Mouse (Mus musculus): ENCODE data around the gene Zfp704. TPM values are rescaled to one million over a fixed set of nuclear protein-coding genes. Genes with fewer than 3 reads are reported as not detected.

The Zfp704 gene
- total and polyA plus RNA-seq, 3 experiments = not detected

GRCm38 (mm10) chr3:9432796-9433526, 176.9 kb downstream of the Zfp704 start:
- TF ChIP-seq ZNF384 (IDR thresholded peaks at IDR 0.05; ENCODE audit: low read depth, low read length) (no peak), CTCF (conservative IDR thresholded peaks at IDR 0.05 in 1 of 2, IDR thresholded peaks at IDR 0.05 in 1 of 2; ENCODE audit: low read depth in 2 of 2, low read length in 2 of 2) (no peak), TCF12 (IDR thresholded peaks at IDR 0.05; ENCODE audit: low read depth, low read length) (no peak), ETS1 (conservative IDR thresholded peaks at IDR 0.05; ENCODE audit: low read depth, low read length) (no peak), POLR2A (IDR thresholded peaks at IDR 0.05; ENCODE audit: low read depth, low read length) (no peak), NELFE (IDR thresholded peaks at IDR 0.05; ENCODE audit: low read depth, low read length) (no peak), GABPA (IDR thresholded peaks at IDR 0.05; ENCODE audit: insufficient replicate concordance, low read depth, low read length) (no peak), KAT2A (IDR thresholded peaks at IDR 0.05; ENCODE audit: insufficient replicate concordance, low read length) (no peak), MXI1 (IDR thresholded peaks at IDR 0.05; ENCODE audit: low read depth, low read length) (no peak), E2F4 (IDR thresholded peaks at IDR 0.05; ENCODE audit: insufficient replicate concordance, low read depth, low read length) (no peak), NRF1 (IDR thresholded peaks at IDR 0.05; ENCODE audit: low read depth, low read length) (no peak), BHLHE40 (IDR thresholded peaks at IDR 0.05; ENCODE audit: low read depth, low read length) (no peak), RAD21 (IDR thresholded peaks at IDR 0.05; ENCODE audit: low read depth, low read length) (no peak), ZKSCAN1 (IDR thresholded peaks at IDR 0.05; ENCODE audit: borderline replicate concordance, low read depth, low read length) (no peak), IRF4 (IDR thresholded peaks at IDR 0.05; ENCODE audit: low read depth, low read length) (no peak), HCFC1 (IDR thresholded peaks at IDR 0.05; ENCODE audit: low read depth, low read length) (no peak), CHD2 (IDR thresholded peaks at IDR 0.05; ENCODE audit: low read length) (no peak), RCOR1 (conservative IDR thresholded peaks at IDR 0.05; ENCODE audit: low read depth, low read length) (no peak)
- in situ Hi-C loops (cut with MboI; ENCODE audit: low pct_ligation_motif_present, low pct_unique_long_range_greater_than_20kb, low sequenced_read_pairs) (no loop called here), dilution Hi-C loops (cut with MboI; ENCODE audit: extremely low pct_ligation_motif_present, extremely low pct_unique_long_range_greater_than_20kb, low sequenced_read_pairs) (no loop called here)
- Histone ChIP-seq H3K79me2 (replicated peaks; ENCODE audit: control insufficient read depth, extremely low read depth, insufficient read depth, poor library complexity, severe bottlenecking) (no peaks in the 10 kb centered on the region), H3K4me1 (ENCODE audit: control insufficient read depth in 1 of 2, insufficient read depth in 2 of 2) (peaks cover 0 to 29% of the 10 kb centered on the region in 2 experiments; a peak in 2 of 4 replicates), H3K27ac (ENCODE audit: insufficient read depth, low read depth) (no peak overlapping the region), H3K9ac (ENCODE audit: insufficient read depth, low read depth) (no peak overlapping the region), H3K4me3 (replicated peaks in 1 of 3; ENCODE audit: low read depth in 2 of 3, low read length in 2 of 3, poor library complexity in 1 of 3) (no peak overlapping the region), H3K36me3 (replicated peaks in 1 of 2; ENCODE audit: control insufficient read depth in 1 of 2, insufficient read depth in 1 of 2, low read length in 1 of 2) (no peaks in the 10 kb centered on the region), H3K4me2 (ENCODE audit: insufficient read depth, low read depth, poor library complexity, severe bottlenecking) (no peak overlapping the region), H3K27me3 (replicated peaks) (no peaks in the 10 kb centered on the region), H3K9me3 (replicated peaks; ENCODE audit: low read length) (no peaks in the 10 kb centered on the region)
- DNase-seq (ENCODE audit: extremely low read depth) = no peak

GRCm38 (mm10) chr3:9432226-9432625, 177.7 kb downstream of the Zfp704 start:
- H3K9ac ChIP-seq (ENCODE audit: insufficient read depth, low read depth) = no peak overlapping the region
- in situ Hi-C loops (cut with MboI; ENCODE audit: low pct_ligation_motif_present, low pct_unique_long_range_greater_than_20kb, low sequenced_read_pairs) (no loop called here), dilution Hi-C loops (cut with MboI; ENCODE audit: extremely low pct_ligation_motif_present, extremely low pct_unique_long_range_greater_than_20kb, low sequenced_read_pairs) (no loop called here)

More at GRCm38 (mm10) chr3:9432226-9432625, 177.7 kb downstream of the Zfp704 start:
- Histone ChIP-seq H3K27me3 (replicated peaks) (no peaks in the 10 kb centered on the region), H3K4me3 (replicated peaks in 1 of 3; ENCODE audit: low read depth in 2 of 3, low read length in 2 of 3, poor library complexity in 1 of 3) (no peak overlapping the region), H3K36me3 (replicated peaks in 1 of 2; ENCODE audit: control insufficient read depth in 1 of 2, insufficient read depth in 1 of 2, low read length in 1 of 2) (no peaks in the 10 kb centered on the region), H3K4me1 (ENCODE audit: control insufficient read depth in 1 of 2, insufficient read depth in 2 of 2) (peaks cover 0 to 29% of the 10 kb centered on the region in 2 experiments; a peak in 2 of 4 replicates), H3K4me2 (ENCODE audit: insufficient read depth, low read depth, poor library complexity, severe bottlenecking) (no peak overlapping the region), H3K27ac (ENCODE audit: insufficient read depth, low read depth) (no peak overlapping the region), H3K79me2 (replicated peaks; ENCODE audit: control insufficient read depth, extremely low read depth, insufficient read depth, poor library complexity, severe bottlenecking) (no peaks in the 10 kb centered on the region), H3K9me3 (replicated peaks; ENCODE audit: low read length) (no peaks in the 10 kb centered on the region)
- no peak for DNase-seq (ENCODE audit: extremely low read depth)
- no peak for TF ChIP-seq GABPA (IDR thresholded peaks at IDR 0.05; ENCODE audit: insufficient replicate concordance, low read depth, low read length)
- TF ChIP-seq MAFK (IDR thresholded peaks at IDR 0.05; ENCODE audit: insufficient replicate concordance, low read length) = no peak
- no peak for TF ChIP-seq MXI1 (IDR thresholded peaks at IDR 0.05; ENCODE audit: low read depth, low read length)
- TF ChIP-seq MAX (IDR thresholded peaks at IDR 0.05; ENCODE audit: low read length) = no peak
- TF ChIP-seq RCOR1 (conservative IDR thresholded peaks at IDR 0.05; ENCODE audit: low read depth, low read length) = no peak
- TF ChIP-seq CHD1 (IDR thresholded peaks at IDR 0.05; ENCODE audit: low read depth, low read length) = no peak
- no peak for TF ChIP-seq USF1 (IDR thresholded peaks at IDR 0.05; ENCODE audit: low read depth, low read length)
- no peak for TF ChIP-seq MEF2A (IDR thresholded peaks at IDR 0.05; ENCODE audit: borderline replicate concordance, low read depth, low read length)
- no peak for TF ChIP-seq ETS1 (conservative IDR thresholded peaks at IDR 0.05; ENCODE audit: low read depth, low read length)
- no peak for TF ChIP-seq ZMIZ1 (IDR thresholded peaks at IDR 0.05; ENCODE audit: low read depth, low read length)
- TF ChIP-seq CTCF (conservative IDR thresholded peaks at IDR 0.05 in 1 of 2, IDR thresholded peaks at IDR 0.05 in 1 of 2; ENCODE audit: low read depth in 2 of 2, low read length in 2 of 2) = no peak
- no peak for TF ChIP-seq SIN3A (IDR thresholded peaks at IDR 0.05; ENCODE audit: low read length)
- no peak for TF ChIP-seq ZNF384 (IDR thresholded peaks at IDR 0.05; ENCODE audit: low read depth, low read length)
- TF ChIP-seq E2F4 (IDR thresholded peaks at IDR 0.05; ENCODE audit: insufficient replicate concordance, low read depth, low read length) = no peak
- TF ChIP-seq JUN (IDR thresholded peaks at IDR 0.05; ENCODE audit: insufficient read depth, low read depth, low read length) = no peak
- TF ChIP-seq TCF12 (IDR thresholded peaks at IDR 0.05; ENCODE audit: low read depth, low read length) = no peak

Data from CH12.LX (cell line).